Mouse (Mus musculus): ENCODE measurements at regions not wholly inside any gene's neighbourhood (a gene's known extent, or its start where the extent isn't known, plus 50 kb on each side); places are given as distances from the start of the nearest gene placed in this dataset.

DNA sequence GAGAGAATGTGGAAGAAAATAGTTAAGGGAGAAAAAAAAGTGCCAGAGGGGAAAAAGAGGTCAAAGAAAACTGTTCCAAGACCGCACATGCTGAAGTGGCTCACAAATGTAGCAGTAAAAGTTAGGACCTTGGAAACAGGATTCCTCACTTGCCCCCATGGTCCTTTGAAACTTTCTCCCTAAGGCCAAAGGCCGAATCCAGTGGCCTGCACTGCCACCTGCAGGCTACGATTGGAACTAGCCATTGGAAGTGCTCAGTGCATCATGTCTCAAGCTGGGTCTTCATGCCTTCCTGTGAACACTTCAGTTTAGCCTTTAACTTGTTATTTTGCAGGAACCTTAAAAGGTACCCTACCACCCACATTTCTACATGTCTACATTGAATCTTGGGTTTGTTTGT, 56.3 kb upstream of the Mctp2 start:
- H3K4me1 ChIP-seq (ENCODE audit: control insufficient read depth, insufficient read depth, low read length) = no peaks in the 10 kb centered on the region
- no peak overlapping the region for H3K27ac ChIP-seq (ENCODE audit: insufficient read depth, low read depth, low read length)
- no peak for TF ChIP-seq POLR2A (IDR thresholded peaks at IDR 0.05; ENCODE audit: borderline replicate concordance, low read depth, low read length)
- 0 out of 2 replicates have a peak, but pooled peaks have one; percentile 22 for TF ChIP-seq CTCF (IDR thresholded peaks at IDR 0.05; ENCODE audit: low read depth, low read length)
- no peak overlapping the region for H3K4me3 ChIP-seq (ENCODE audit: insufficient read depth, low read length)

DNA sequence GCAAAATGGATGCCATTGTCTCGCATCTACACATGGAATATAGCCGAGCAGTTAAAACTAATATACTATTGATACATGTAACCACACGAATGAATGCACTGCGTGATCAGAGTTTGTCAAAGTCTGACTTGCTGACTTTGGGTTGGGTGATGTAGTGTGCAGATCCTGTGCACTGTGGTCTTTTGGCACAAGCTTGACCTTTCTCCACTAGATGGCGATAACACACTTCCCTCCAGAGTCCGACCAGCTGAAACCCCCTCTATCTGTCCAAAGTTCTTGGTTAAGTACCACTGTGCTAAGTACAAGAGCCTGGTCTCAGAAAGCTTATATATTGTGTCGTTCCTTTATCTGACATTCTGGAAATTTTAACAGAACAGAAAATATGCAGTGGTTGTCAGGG, 84.9 kb upstream of the Mctp2 start:
- Histone ChIP-seq H3K27ac (ENCODE audit: insufficient read depth, low read depth, low read length) (no peak overlapping the region), H3K4me1 (ENCODE audit: control insufficient read depth, insufficient read depth, low read length) (no peaks in the 10 kb centered on the region), H3K4me3 (ENCODE audit: insufficient read depth, low read length) (no peak overlapping the region)
- TF ChIP-seq CTCF (IDR thresholded peaks at IDR 0.05; ENCODE audit: low read depth, low read length) (no peak), POLR2A (IDR thresholded peaks at IDR 0.05; ENCODE audit: borderline replicate concordance, low read depth, low read length) (no peak)

DNA sequence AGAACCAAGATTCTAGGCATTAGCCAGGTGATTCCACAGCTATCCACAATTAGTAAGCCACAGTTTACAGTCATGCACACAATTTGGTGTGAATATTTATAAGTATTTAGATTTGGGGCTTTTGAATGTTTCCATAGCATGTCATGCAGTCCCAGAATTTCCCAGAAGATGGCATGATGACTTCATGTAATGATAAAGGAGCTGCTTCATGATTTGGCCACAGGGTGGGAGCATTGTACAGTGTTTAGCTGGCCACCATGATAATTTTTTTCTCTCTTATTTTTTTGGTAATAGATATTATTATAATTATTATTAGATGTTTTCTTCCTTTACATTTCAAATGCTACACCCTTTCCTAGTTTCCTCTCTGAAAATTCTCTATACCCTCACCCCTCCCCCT, 93.6 kb upstream of the Mctp2 start:
- TF ChIP-seq POLR2A (IDR thresholded peaks at IDR 0.05; ENCODE audit: borderline replicate concordance, low read depth, low read length) = no peak
- no peak for TF ChIP-seq CTCF (IDR thresholded peaks at IDR 0.05; ENCODE audit: low read depth, low read length)
- no peaks in the 10 kb centered on the region for H3K4me1 ChIP-seq (ENCODE audit: control insufficient read depth, insufficient read depth, low read length)
- H3K27ac ChIP-seq (ENCODE audit: insufficient read depth, low read depth, low read length) = no peak overlapping the region
- H3K4me3 ChIP-seq (ENCODE audit: insufficient read depth, low read length) = no peak overlapping the region

- Histone ChIP-seq H3K27ac (ENCODE audit: insufficient read depth, low read depth, low read length) (no peak overlapping the region), H3K4me1 (ENCODE audit: control insufficient read depth, insufficient read depth, low read length) (no peaks in the 10 kb centered on the region), H3K4me3 (ENCODE audit: insufficient read depth, low read length) (no peak overlapping the region)
- TF ChIP-seq POLR2A (IDR thresholded peaks at IDR 0.05; ENCODE audit: borderline replicate concordance, low read depth, low read length) = no peak
- no peak for TF ChIP-seq CTCF (IDR thresholded peaks at IDR 0.05; ENCODE audit: low read depth, low read length)
These were observed 99.7 kb upstream of the Mctp2 start for GRCm38 (mm10) chr7:72406131-72406530.

DNA sequence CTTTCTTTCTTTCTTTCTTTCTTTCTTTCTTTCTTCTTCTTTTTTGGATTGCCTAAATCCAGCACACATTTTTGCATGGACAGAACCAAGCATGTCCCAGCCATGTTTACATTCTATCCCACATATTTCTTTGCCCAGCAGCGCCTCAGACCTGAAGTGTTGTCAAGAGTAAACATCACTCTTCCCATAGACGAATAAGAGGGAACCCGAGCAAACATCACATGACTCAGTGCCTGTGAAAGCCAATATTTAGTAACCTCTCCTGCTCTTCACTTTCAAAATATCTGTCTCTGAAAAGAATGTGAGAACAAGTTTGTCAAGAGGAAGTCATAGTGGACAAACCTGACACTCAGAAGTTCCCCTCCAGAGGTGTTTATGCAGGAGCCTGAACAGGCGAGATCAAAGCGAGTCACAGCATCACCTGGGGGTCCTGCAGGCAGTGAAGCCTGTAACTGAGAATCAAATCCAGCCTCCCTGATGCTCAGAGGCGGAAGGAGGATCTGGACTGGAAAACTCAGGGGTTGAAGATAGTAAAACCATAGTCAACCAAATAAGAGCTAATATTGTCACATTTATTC, 102.1 kb upstream of the Mctp2 start:
- H3K27ac ChIP-seq (ENCODE audit: insufficient read depth, low read depth, low read length) = no peak overlapping the region
- TF ChIP-seq CTCF (IDR thresholded peaks at IDR 0.05; ENCODE audit: low read depth, low read length) (no peak), POLR2A (IDR thresholded peaks at IDR 0.05; ENCODE audit: borderline replicate concordance, low read depth, low read length) (no peak)
- H3K4me1 ChIP-seq (ENCODE audit: control insufficient read depth, insufficient read depth, low read length) = no peaks in the 10 kb centered on the region
- no peak overlapping the region for H3K4me3 ChIP-seq (ENCODE audit: insufficient read depth, low read length)

DNA sequence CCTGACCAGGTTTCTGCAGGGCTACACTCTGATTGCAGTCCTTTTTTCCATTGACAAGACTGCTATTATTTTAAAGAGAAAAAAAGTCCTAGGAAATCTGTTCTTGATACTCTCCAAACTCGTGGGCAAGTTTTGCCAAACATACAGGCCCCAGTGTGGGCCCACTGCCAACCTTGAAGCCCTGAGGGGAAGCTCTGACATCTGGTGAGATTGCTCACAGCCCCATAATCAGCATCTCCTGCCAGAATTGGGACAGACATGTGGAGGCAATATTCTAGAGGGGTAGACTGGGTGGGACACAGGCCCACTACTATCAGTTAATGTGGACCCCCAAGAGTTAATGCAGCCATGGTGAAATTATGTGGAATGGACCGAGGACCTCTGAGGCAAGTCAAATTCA, 132.1 kb upstream of the Mctp2 start:
- TF ChIP-seq POLR2A (IDR thresholded peaks at IDR 0.05; ENCODE audit: borderline replicate concordance, low read depth, low read length) (no peak), CTCF (IDR thresholded peaks at IDR 0.05; ENCODE audit: low read depth, low read length) (no peak)
- H3K27ac ChIP-seq (ENCODE audit: insufficient read depth, low read depth, low read length) = no peak overlapping the region

DNA sequence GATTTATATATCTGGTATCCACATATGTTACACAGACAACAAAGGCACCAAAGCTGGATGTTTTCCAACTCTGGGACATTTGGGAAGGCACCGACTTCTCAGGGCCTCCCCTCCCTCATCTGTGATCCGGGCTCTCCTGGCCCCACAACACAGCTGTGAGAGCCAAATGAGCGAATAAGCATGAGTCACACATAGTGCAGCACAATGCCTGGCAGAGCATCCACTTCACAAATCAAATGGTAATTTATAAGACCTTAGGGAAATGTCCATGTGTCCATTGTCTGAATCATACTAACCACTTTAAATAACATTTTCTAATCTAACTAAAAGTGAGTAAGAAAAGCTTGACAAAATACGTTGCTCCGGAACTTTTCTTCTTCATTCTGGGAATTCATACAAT, 135.6 kb upstream of the Mctp2 start:
- no peak for TF ChIP-seq POLR2A (IDR thresholded peaks at IDR 0.05; ENCODE audit: borderline replicate concordance, low read depth, low read length)
- TF ChIP-seq CTCF (IDR thresholded peaks at IDR 0.05; ENCODE audit: low read depth, low read length) = no peak
- H3K4me3 ChIP-seq (ENCODE audit: insufficient read depth, low read length) = no peak overlapping the region
- H3K4me1 ChIP-seq (ENCODE audit: control insufficient read depth, insufficient read depth, low read length) = no peaks in the 10 kb centered on the region

More for the DNA sequence above, 132.1 kb upstream of the Mctp2 start:
- H3K4me1 ChIP-seq (ENCODE audit: control insufficient read depth, insufficient read depth, low read length) = no peaks in the 10 kb centered on the region
- no peak overlapping the region for H3K4me3 ChIP-seq (ENCODE audit: insufficient read depth, low read length)

GRCm38 (mm10) chr7:72444016-72444415, 137.6 kb upstream of the Mctp2 start:
- Histone ChIP-seq H3K4me3 (ENCODE audit: insufficient read depth, low read length) (no peak overlapping the region), H3K27ac (ENCODE audit: insufficient read depth, low read depth, low read length) (no peak overlapping the region), H3K4me1 (ENCODE audit: control insufficient read depth, insufficient read depth, low read length) (no peaks in the 10 kb centered on the region)
- no peak for TF ChIP-seq POLR2A (IDR thresholded peaks at IDR 0.05; ENCODE audit: borderline replicate concordance, low read depth, low read length)
- no peak for TF ChIP-seq CTCF (IDR thresholded peaks at IDR 0.05; ENCODE audit: low read depth, low read length)

More for the DNA sequence above, 135.6 kb upstream of the Mctp2 start:
- no peak overlapping the region for H3K27ac ChIP-seq (ENCODE audit: insufficient read depth, low read depth, low read length)

- Histone ChIP-seq H3K4me3 (ENCODE audit: insufficient read depth, low read length) (no peak overlapping the region), H3K27ac (ENCODE audit: insufficient read depth, low read depth, low read length) (no peak overlapping the region), H3K4me1 (ENCODE audit: control insufficient read depth, insufficient read depth, low read length) (no peaks in the 10 kb centered on the region)
- TF ChIP-seq CTCF (IDR thresholded peaks at IDR 0.05; ENCODE audit: low read depth, low read length) (no peak), POLR2A (IDR thresholded peaks at IDR 0.05; ENCODE audit: borderline replicate concordance, low read depth, low read length) (no peak)
These were observed 138.4 kb upstream of the Mctp2 start for GRCm38 (mm10) chr7:72444792-72445191.

- TF ChIP-seq CTCF (IDR thresholded peaks at IDR 0.05; ENCODE audit: low read depth, low read length) (no peak), POLR2A (IDR thresholded peaks at IDR 0.05; ENCODE audit: borderline replicate concordance, low read depth, low read length) (no peak)
- no peak overlapping the region for H3K4me3 ChIP-seq (ENCODE audit: insufficient read depth, low read length)
- no peaks in the 10 kb centered on the region for H3K4me1 ChIP-seq (ENCODE audit: control insufficient read depth, insufficient read depth, low read length)
- H3K27ac ChIP-seq (ENCODE audit: insufficient read depth, low read depth, low read length) = no peak overlapping the region
These were observed 140.5 kb upstream of the Mctp2 start for GRCm38 (mm10) chr7:72446911-72447310.

GRCm38 (mm10) chr7:72462978-72463377, 156.6 kb upstream of the Mctp2 start:
- Histone ChIP-seq H3K4me1 (ENCODE audit: control insufficient read depth, insufficient read depth, low read length) (no peaks in the 10 kb centered on the region), H3K4me3 (ENCODE audit: insufficient read depth, low read length) (no peak overlapping the region), H3K27ac (ENCODE audit: insufficient read depth, low read depth, low read length) (no peak overlapping the region)
- TF ChIP-seq CTCF (IDR thresholded peaks at IDR 0.05; ENCODE audit: low read depth, low read length) = no peak
- no peak for TF ChIP-seq POLR2A (IDR thresholded peaks at IDR 0.05; ENCODE audit: borderline replicate concordance, low read depth, low read length)
